Mouse (Mus musculus): ENCODE measurements around the gene Anxa5. TPM values are rescaled to one million over a fixed set of nuclear protein-coding genes. Genes with fewer than 3 reads are reported as not detected.

The Anxa5 gene
- total RNA-seq, 1 experiment = 131 TPM

DNA sequence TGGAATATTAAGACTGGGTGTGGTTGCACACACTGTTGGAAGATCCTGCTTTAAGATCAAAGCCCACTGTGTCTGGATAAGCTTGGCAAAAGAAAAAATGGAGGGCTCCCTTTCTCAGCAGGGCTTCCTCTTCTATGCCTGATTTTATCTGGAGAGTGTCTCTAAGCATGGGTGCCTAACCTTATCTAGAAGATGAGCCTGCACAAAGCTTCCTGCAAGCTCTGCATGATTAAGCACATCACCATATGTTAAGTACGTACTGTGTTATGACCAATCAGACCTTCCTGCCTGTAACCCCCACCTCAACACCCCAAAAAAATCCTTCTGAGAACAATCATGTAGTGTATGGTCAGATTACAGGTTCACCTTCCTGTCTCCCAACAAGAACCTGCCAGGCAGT is 45.3 kb downstream of the Anxa5 start:
- H3K4me1 ChIP-seq (ENCODE audit: control insufficient read depth in 2 of 2, insufficient read depth in 2 of 2, low read length in 2 of 2, poor library complexity in 1 of 2) = no peaks in the 10 kb centered on the region
- TF ChIP-seq HCFC1 (IDR thresholded peaks at IDR 0.05; ENCODE audit: borderline replicate concordance, insufficient read depth, low read length) (no peak), ZC3H11A (IDR thresholded peaks at IDR 0.05; ENCODE audit: borderline replicate concordance, low read depth, low read length) (no peak), ZNF384 (IDR thresholded peaks at IDR 0.05; ENCODE audit: low read depth, low read length) (no peak), MAFK (IDR thresholded peaks at IDR 0.05; ENCODE audit: insufficient read depth, low read depth, low read length) (no peak), CHD2 (IDR thresholded peaks at IDR 0.05; ENCODE audit: low read depth, low read length) (no peak)
- in situ Hi-C loops (cut with MboI; ENCODE audit: low sequenced_read_pairs in 2 of 2, unreplicated experiment in 2 of 2) = no loop called here

DNA sequence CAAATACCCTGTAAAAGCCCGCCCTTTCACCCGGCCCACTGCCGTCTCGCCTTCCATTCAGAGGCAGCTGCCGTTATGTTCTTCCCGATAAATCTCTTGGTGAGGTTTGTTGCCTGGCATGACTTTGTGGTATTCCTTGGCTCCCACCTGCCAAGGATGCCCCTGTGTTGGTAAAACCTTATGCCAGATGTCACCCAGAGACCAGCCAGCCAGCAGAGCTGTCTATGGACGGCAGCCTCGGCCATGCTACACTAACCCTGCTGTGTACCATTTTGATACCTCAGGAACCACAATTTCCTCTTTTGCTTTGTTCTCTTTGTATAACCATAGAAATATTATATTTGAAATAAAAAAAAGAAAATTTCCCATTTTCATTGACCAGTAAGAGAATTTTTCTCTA is 48.3 kb downstream of the Anxa5 start:
- Histone ChIP-seq H3K9ac (ENCODE audit: insufficient read depth, low read depth, low read length, poor library complexity, severe bottlenecking) (no peak overlapping the region), H3K4me1 (ENCODE audit: control insufficient read depth in 2 of 2, insufficient read depth in 2 of 2, low read length in 2 of 2, poor library complexity in 1 of 2) (no peaks in the 10 kb centered on the region), H3K9me3 (ENCODE audit: control insufficient read depth, insufficient read depth, low read depth, low read length) (no peaks in the 10 kb centered on the region), H3K36me3 (ENCODE audit: control insufficient read depth, insufficient read depth, low read length, poor library complexity, severe bottlenecking) (no peaks in the 10 kb centered on the region), H3K4me3 (ENCODE audit: insufficient read depth in 1 of 2, low read depth in 1 of 2, low read length in 2 of 2, poor library complexity in 1 of 2, severe bottlenecking in 1 of 2) (no peak overlapping the region), H3K27ac (ENCODE audit: insufficient read depth, low read depth, low read length, poor library complexity, severe bottlenecking) (no peak overlapping the region)
- no peak for DNase-seq (ENCODE audit: low read depth, low spot score)
- in situ Hi-C loops (cut with MboI; ENCODE audit: low sequenced_read_pairs in 2 of 2, unreplicated experiment in 2 of 2) = no loop called here
- TF ChIP-seq HCFC1 (IDR thresholded peaks at IDR 0.05; ENCODE audit: borderline replicate concordance, insufficient read depth, low read length) = no peak
- no peak for TF ChIP-seq ZC3H11A (IDR thresholded peaks at IDR 0.05; ENCODE audit: borderline replicate concordance, low read depth, low read length)
- no peak for TF ChIP-seq CHD2 (IDR thresholded peaks at IDR 0.05; ENCODE audit: low read depth, low read length)
- no peak for TF ChIP-seq MAFK (IDR thresholded peaks at IDR 0.05; ENCODE audit: insufficient read depth, low read depth, low read length)
- no peak for TF ChIP-seq ZNF384 (IDR thresholded peaks at IDR 0.05; ENCODE audit: low read depth, low read length)

More for the DNA sequence above, 45.3 kb downstream of the Anxa5 start:
- Histone ChIP-seq H3K36me3 (ENCODE audit: control insufficient read depth, insufficient read depth, low read length, poor library complexity, severe bottlenecking) (no peaks in the 10 kb centered on the region), H3K4me3 (ENCODE audit: insufficient read depth in 1 of 2, low read depth in 1 of 2, low read length in 2 of 2, poor library complexity in 1 of 2, severe bottlenecking in 1 of 2) (no peak overlapping the region), H3K9ac (ENCODE audit: insufficient read depth, low read depth, low read length, poor library complexity, severe bottlenecking) (no peak overlapping the region), H3K9me3 (ENCODE audit: control insufficient read depth, insufficient read depth, low read depth, low read length) (no peaks in the 10 kb centered on the region), H3K27ac (ENCODE audit: insufficient read depth, low read depth, low read length, poor library complexity, severe bottlenecking) (no peak overlapping the region)
- DNase-seq (ENCODE audit: low read depth, low spot score) = no peak

- Histone ChIP-seq H3K9ac (ENCODE audit: insufficient read depth, low read depth, low read length, poor library complexity, severe bottlenecking) (no peak overlapping the region), H3K4me1 (ENCODE audit: control insufficient read depth in 2 of 2, insufficient read depth in 2 of 2, low read length in 2 of 2, poor library complexity in 1 of 2) (no peaks in the 10 kb centered on the region), H3K4me3 (ENCODE audit: insufficient read depth in 1 of 2, low read depth in 1 of 2, low read length in 2 of 2, poor library complexity in 1 of 2, severe bottlenecking in 1 of 2) (no peak overlapping the region), H3K36me3 (ENCODE audit: control insufficient read depth, insufficient read depth, low read length, poor library complexity, severe bottlenecking) (no peaks in the 10 kb centered on the region), H3K27ac (ENCODE audit: insufficient read depth, low read depth, low read length, poor library complexity, severe bottlenecking) (no peak overlapping the region), H3K9me3 (ENCODE audit: control insufficient read depth, insufficient read depth, low read depth, low read length) (no peaks in the 10 kb centered on the region)
- no peak for DNase-seq (ENCODE audit: low read depth, low spot score)
- in situ Hi-C loops (cut with MboI; ENCODE audit: low sequenced_read_pairs in 2 of 2, unreplicated experiment in 2 of 2) = no loop called here
- TF ChIP-seq HCFC1 (IDR thresholded peaks at IDR 0.05; ENCODE audit: borderline replicate concordance, insufficient read depth, low read length) (no peak), ZNF384 (IDR thresholded peaks at IDR 0.05; ENCODE audit: low read depth, low read length) (no peak), ZC3H11A (IDR thresholded peaks at IDR 0.05; ENCODE audit: borderline replicate concordance, low read depth, low read length) (no peak), MAFK (IDR thresholded peaks at IDR 0.05; ENCODE audit: insufficient read depth, low read depth, low read length) (no peak), CHD2 (IDR thresholded peaks at IDR 0.05; ENCODE audit: low read depth, low read length) (no peak)
Measured at GRCm38 (mm10) chr3:36409456-36409855, 66.2 kb downstream of the Anxa5 start.

- in situ Hi-C loops (cut with MboI; ENCODE audit: low sequenced_read_pairs in 2 of 2, unreplicated experiment in 2 of 2) = no loop called here
- Histone ChIP-seq H3K4me1 (ENCODE audit: control insufficient read depth in 2 of 2, insufficient read depth in 2 of 2, low read length in 2 of 2, poor library complexity in 1 of 2) (peaks cover 3 to 4% of the 10 kb centered on the region in 2 experiments; a peak in 1 of 4 replicates), H3K27ac (ENCODE audit: insufficient read depth, low read depth, low read length, poor library complexity, severe bottlenecking) (no peak overlapping the region), H3K4me3 (ENCODE audit: insufficient read depth in 1 of 2, low read depth in 1 of 2, low read length in 2 of 2, poor library complexity in 1 of 2, severe bottlenecking in 1 of 2) (no peak overlapping the region), H3K9ac (ENCODE audit: insufficient read depth, low read depth, low read length, poor library complexity, severe bottlenecking) (no peak overlapping the region), H3K36me3 (ENCODE audit: control insufficient read depth, insufficient read depth, low read length, poor library complexity, severe bottlenecking) (no peaks in the 10 kb centered on the region), H3K9me3 (ENCODE audit: control insufficient read depth, insufficient read depth, low read depth, low read length) (no peaks in the 10 kb centered on the region)
- no peak for TF ChIP-seq HCFC1 (IDR thresholded peaks at IDR 0.05; ENCODE audit: borderline replicate concordance, insufficient read depth, low read length)
- no peak for TF ChIP-seq CHD2 (IDR thresholded peaks at IDR 0.05; ENCODE audit: low read depth, low read length)
- TF ChIP-seq MAFK (IDR thresholded peaks at IDR 0.05; ENCODE audit: insufficient read depth, low read depth, low read length) = no peak
- no peak for TF ChIP-seq ZNF384 (IDR thresholded peaks at IDR 0.05; ENCODE audit: low read depth, low read length)
- no peak for DNase-seq (ENCODE audit: low read depth, low spot score)
Measured at GRCm38 (mm10) chr3:36406967-36407366, 68.7 kb downstream of the Anxa5 start.

DNA sequence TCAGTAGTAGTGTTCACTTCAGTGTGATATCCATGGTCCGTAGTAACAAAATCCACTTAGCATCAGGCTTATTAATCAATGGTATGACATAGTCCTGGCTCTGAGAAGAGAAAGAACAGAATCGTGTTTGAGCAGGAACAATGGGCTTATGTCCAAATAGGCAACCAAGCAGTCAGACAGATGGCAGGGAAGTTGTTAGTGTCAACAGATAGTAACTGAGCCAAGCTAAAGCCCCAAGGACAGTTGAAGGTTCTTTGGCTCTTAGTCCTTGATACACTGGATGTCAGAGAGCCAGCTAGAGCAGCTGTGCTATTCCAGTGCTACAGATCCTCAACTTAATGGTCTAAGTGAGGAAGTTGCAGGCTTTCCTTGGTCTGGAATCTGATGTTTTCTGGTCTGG is 69.4 kb downstream of the Anxa5 start:
- H3K4me3 ChIP-seq (ENCODE audit: insufficient read depth in 1 of 2, low read depth in 1 of 2, low read length in 2 of 2, poor library complexity in 1 of 2, severe bottlenecking in 1 of 2) = no peak overlapping the region
- TF ChIP-seq ZNF384 (IDR thresholded peaks at IDR 0.05; ENCODE audit: low read depth, low read length) = no peak
- TF ChIP-seq ZC3H11A (IDR thresholded peaks at IDR 0.05; ENCODE audit: borderline replicate concordance, low read depth, low read length) = no peak
- no peak for TF ChIP-seq CHD2 (IDR thresholded peaks at IDR 0.05; ENCODE audit: low read depth, low read length)
- no peak for TF ChIP-seq MAFK (IDR thresholded peaks at IDR 0.05; ENCODE audit: insufficient read depth, low read depth, low read length)
- TF ChIP-seq HCFC1 (IDR thresholded peaks at IDR 0.05; ENCODE audit: borderline replicate concordance, insufficient read depth, low read length) = no peak
- DNase-seq (ENCODE audit: low read depth, low spot score) = no peak
- H3K4me1 ChIP-seq (ENCODE audit: control insufficient read depth in 2 of 2, insufficient read depth in 2 of 2, low read length in 2 of 2, poor library complexity in 1 of 2) = peaks cover 3 to 4% of the 10 kb centered on the region in 2 experiments; a peak in 1 of 4 replicates
- H3K9ac ChIP-seq (ENCODE audit: insufficient read depth, low read depth, low read length, poor library complexity, severe bottlenecking) = no peak overlapping the region
- H3K27ac ChIP-seq (ENCODE audit: insufficient read depth, low read depth, low read length, poor library complexity, severe bottlenecking) = no peak overlapping the region
- H3K36me3 ChIP-seq (ENCODE audit: control insufficient read depth, insufficient read depth, low read length, poor library complexity, severe bottlenecking) = no peaks in the 10 kb centered on the region
- in situ Hi-C loops (cut with MboI; ENCODE audit: low sequenced_read_pairs in 2 of 2, unreplicated experiment in 2 of 2) = no loop called here
- no peaks in the 10 kb centered on the region for H3K9me3 ChIP-seq (ENCODE audit: control insufficient read depth, insufficient read depth, low read depth, low read length)

All from ES-E14 (cell line).